Mouse (Mus musculus) spleen, postnatal 4 days (tissue): Measurements from ENCODE around the gene Tspan5.

ENCODE experiments used
- DNase-seq, 2 experiments: peaks; one replicate each; pipeline ENCODE4 v3.0.0; 2022; ENCODE audit warnings: low spot score in 2 of 2

Gene Tspan5

DNA sequence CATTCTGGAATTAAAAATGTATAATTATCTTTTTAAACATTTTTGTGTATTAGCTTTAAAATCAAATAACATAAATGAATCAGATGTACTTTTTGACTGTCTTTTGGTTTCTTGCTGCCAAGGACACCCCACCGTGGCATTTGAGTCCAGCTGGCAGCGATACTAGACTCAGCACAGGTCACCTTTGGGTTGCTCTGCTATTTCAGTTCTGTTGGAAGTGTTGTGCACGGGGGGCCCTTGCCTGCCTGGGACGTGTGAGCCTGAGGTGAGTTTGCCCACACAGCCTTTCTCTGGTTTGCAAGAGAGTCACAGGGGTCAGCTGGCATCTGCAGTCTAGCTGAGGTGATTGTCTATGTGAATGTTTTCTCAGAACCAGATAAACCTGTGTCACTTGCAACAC, 65.8 kb downstream of the Tspan5 start:
- no peak for DNase-seq

- no peak for DNase-seq
Measured at GRCm38 (mm10) chr3:138809509-138809908, 67.5 kb downstream of the Tspan5 start.

GRCm38 (mm10) chr3:138812565-138812964, 70.6 kb downstream of the Tspan5 start:
- no peak for DNase-seq

- no peak for DNase-seq
Measured at GRCm38 (mm10) chr3:138813139-138813810, 71.3 kb downstream of the Tspan5 start.

DNA sequence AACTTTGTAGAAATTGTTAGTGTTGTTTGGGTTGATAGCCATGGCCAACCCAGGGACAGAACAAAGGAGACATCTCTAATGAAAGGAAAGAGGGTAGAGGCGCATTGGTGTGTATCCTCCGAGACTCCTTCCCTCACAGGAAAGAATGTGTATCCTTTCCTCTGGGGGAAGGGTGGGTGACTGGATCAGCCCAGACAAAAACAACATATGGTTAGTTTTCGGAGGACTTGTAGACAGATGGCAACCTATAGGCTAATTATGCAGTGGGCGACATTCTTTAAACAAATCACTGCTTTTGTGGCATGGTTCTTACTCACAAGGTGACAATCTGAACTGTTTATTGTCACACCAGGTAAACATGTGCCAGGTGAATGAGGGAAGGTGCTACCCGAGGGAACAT, 72.5 kb downstream of the Tspan5 start:
- no peak for DNase-seq

GRCm38 (mm10) chr3:138815127-138815837, 73.3 kb downstream of the Tspan5 start:
- no peak for DNase-seq

DNA sequence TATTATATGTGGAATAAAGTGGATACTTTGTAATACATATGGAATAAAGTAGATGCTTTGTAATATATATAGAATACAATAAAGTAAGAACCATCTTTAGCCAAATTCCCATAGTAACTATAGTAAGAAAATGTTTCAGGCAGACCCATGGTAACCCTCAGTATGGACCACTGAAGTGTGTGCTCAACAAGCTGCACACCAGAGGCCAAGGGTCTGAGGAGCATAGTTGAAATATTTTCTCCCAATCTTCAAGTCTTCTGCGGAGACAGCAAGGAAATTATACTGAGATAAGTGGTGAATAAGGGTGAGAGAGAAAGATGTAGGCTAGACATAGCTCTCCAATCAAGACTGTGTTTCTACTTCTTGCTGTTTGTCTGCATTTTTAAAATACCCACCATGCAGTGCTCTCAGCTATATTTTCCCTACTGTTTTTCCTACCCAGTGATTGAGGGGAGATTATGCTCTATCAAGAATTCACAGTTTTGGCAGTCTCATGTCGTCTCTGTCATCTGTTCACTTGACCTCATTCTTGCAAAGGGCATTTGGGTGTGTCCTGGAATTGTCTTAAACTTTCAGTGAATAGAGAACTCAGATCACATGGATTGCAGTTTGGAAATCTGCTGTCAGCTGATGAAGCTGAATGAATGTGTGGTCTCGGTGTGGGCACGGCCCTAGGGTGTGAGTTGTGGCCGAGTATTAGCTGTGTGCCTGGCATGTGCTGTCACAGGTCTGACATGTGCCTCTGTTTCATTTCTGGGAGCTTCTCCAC, 75.1 kb downstream of the Tspan5 start:
- DNase-seq: no peak

DNA sequence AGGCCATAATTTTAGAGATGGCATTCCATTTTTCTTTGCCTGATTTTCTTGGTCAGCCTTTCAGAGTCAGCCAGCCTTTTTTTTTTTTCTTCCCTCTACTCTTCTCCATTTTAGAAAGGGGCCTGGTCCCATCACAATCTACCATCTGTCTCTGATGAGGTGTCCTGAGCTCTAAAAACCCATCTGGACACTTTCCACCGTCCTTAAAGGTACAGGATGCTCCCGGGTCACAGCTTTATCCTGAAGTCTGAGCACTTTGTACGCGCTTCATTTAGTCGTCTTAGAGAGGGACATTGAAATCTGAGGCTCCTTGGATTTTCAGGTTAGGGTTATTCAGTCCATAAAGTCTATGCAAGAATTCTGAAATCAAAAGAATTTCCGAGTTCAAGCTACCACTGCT, 77.9 kb downstream of the Tspan5 start:
- no peak for DNase-seq

DNA sequence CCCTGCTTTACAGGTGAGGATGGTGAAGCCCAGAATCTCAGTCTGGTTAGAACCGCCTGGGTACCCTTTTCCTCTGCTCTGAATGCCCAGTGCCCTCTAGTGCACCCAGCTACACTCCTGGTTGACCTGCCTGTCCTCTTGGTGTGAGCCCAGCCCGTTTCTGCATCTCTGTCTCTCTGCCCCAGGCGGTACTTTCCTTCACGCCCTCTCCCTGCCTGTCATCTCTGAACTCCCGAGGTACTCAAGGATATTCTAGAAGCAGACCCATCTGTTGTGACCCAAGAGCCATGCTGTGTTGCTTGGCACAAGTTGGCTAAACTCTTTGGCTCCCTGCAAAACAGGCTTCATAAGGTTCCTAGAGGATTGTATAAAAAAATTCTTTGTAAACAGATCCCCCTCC, 78.3 kb downstream of the Tspan5 start:
- no peak for DNase-seq

- no peak for DNase-seq
Measured at GRCm38 (mm10) chr3:138821886-138822445, 80.0 kb downstream of the Tspan5 start.

DNA sequence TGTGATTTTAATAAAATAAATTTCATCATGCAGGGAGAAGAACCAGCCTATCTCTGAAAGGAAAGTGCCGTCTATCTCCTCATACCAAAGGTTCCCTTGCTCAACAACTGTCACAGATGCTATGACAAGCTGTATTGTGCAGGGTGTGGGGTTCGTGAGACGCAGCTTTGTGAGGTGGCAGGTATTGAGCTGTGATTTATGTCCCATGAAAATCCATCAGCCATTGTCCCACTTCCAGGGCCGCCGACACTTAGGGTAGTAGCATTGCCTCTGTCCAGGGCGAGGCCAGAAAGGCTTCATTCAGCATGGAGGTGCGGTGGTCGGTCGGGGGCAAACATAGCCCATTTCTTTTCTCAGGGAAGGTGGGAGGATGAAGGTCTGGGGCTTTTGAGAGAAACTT, 81.9 kb downstream of the Tspan5 start:
- no peak for DNase-seq

- no peak for DNase-seq
Measured at GRCm38 (mm10) chr3:138825296-138825695, 83.3 kb downstream of the Tspan5 start.

DNA sequence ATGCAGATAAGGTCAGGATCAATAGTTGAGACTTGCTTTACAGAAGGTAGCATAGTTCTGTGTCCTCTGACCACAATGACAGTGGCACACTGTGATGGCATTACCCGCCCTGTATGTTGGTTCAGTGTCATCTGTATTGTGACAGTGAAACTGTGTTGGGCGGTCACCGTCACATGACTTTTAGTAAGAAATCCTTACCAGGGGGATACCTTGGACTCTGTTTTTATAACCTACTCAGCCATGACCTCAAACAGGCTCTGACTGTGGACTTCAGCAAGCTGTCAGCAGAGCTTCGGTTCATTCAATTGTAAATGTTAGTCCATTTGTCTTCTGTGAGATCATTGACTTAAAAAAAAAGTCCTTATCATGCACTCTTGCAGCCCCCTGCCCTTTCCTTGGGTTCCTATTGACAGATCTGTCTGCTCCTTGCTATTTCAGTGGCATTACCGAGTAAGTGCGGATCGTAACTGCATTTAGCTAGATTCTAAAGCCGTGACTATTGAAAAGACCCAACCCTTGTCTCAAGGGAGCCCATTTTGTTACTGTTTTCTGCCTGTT, 84.3 kb downstream of the Tspan5 start:
- no peak for DNase-seq

- DNase-seq: no peak
Measured at GRCm38 (mm10) chr3:138832827-138833517, 91.0 kb downstream of the Tspan5 start.

DNA sequence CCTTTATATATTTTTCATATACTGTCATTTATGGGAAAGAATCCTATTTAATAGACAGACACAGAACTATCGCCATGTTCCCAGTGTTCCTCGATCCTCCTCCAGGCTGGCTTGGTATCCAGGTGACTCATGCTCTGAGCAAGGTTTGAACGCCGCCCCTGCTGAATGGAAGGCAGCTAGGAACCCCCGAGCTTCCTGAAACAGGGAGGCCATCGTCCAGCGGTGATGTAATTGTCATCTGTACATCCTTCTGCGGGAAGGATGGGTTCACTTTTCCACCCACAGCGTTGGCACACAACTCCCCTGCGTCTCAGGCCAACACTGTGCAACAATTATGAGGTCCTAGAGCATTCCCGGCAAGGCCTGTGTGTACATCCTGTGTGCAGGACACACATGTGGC, 92.2 kb downstream of the Tspan5 start:
- no peak for DNase-seq

GRCm38 (mm10) chr3:138836937-138837336, 94.9 kb downstream of the Tspan5 start:
- DNase-seq: no peak

DNA sequence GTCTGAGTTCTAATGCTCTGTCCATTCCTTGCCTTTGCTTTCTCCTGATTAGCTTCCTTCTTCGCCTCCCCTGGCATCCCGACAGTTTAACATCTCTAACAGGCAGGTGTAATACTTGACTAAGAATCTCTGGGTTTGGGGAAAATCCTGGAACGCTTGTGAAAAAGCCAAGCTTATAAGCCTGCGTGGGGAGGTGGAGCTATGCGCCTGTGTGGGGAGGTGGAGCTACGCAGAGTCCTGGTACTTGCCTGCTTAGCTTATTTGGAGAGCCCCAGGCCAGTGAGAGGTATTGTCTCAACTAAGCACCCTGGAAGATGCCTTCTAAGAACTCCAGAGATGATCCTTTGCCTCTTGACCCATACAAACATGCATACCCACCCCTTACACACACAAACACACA, 95.7 kb downstream of the Tspan5 start:
- DNase-seq: no peak

GRCm38 (mm10) chr3:138839656-138840055, 97.7 kb downstream of the Tspan5 start:
- DNase-seq: no peak

- no peak for DNase-seq
Measured at GRCm38 (mm10) chr3:138841288-138841687, 99.3 kb downstream of the Tspan5 start.

GRCm38 (mm10) chr3:138843180-138843579, 101.2 kb downstream of the Tspan5 start:
- DNase-seq: no peak

DNA sequence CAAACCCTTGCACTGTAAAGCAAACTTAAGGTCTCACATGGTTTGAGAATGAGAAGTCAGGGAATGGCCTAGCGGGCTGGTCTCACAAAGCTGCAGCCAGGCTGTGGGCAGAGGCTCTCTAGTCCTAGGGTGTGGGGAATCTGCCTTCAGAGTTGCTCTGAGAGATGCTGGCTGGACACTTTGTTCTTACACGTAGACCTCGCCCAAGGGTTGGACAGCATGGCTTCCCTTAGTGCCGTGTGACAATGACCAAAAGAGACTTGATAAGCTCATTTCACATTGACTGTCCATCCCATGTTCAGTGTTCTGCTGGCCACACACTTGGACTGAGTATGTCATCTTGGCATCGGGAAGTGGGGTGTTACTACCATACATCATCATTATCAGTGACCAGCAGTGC, 101.6 kb downstream of the Tspan5 start:
- no peak for DNase-seq

DNA sequence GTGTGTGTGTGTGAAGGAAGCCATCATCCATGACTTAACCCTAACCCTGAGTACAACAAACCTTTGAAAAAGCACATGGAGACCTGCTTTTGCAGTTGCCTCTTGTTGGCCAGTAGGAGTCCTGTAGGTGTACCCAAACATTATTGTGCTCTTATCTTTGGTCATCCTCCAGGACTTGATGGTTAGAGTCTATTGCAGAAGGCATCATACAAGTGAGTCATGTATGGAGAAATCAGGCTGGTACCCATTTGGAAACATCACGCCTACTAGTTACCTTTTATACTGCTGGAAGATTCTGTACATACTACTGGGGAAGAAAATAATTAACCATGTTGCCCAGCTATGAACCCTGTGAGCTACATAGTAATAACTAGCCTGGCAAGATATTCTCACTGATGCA, 103.8 kb downstream of the Tspan5 start:
- no peak for DNase-seq
